Mouse (Mus musculus): ENCODE results near the gene Hivep3. TPM values are rescaled to one million over a fixed set of nuclear protein-coding genes. Genes with fewer than 3 reads are reported as not detected.

The Hivep3 gene
- total RNA-seq, 4 experiments from 2014 or later = 8.1 to 28.5 (median 18.5) TPM

DNA sequence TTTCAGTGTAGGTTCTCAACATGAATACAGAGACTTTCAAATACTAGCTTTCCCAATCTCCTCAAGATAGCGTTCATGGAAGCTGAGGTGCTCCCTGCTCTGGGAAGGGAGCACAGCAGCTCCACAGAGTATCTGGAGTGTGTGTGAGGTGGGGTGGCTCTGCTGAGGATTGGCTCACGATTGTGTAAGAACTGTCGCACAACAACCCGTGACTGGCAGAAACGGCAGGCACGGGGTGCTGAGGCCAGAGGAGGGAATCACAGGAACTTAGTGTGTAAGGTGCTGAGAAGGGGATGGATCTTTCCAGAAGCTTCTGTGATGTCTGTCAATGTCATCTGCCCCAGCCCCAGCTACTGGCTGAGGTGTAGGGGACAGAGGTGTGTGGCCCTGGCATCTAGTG is 328.1 kb downstream of the Hivep3 start:
- DNase-seq = no peak

- DNase-seq = no peak
These were observed 328.6 kb downstream of the Hivep3 start for GRCm38 (mm10) chr4:120062198-120062597.

DNA sequence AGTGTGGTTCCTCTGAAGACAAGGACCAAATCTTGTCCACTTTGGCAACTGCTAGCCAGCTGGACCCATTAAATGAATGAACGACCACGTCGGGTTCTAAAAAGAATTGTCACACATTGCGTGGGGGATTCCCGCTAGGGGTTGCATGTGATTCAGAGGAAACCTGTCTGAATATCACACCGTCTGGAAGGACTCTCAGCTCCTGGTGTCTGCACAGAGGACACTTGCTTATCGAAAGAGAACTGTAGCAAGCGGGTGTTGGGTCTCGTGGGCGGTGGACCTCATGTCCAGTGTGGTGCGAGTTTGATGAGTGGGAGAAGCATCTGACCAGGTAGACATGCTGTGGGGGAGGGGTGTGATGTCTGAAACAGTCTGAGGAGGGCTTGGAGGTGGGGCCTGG is 329.2 kb downstream of the Hivep3 start:
- DNase-seq = no peak

DNA sequence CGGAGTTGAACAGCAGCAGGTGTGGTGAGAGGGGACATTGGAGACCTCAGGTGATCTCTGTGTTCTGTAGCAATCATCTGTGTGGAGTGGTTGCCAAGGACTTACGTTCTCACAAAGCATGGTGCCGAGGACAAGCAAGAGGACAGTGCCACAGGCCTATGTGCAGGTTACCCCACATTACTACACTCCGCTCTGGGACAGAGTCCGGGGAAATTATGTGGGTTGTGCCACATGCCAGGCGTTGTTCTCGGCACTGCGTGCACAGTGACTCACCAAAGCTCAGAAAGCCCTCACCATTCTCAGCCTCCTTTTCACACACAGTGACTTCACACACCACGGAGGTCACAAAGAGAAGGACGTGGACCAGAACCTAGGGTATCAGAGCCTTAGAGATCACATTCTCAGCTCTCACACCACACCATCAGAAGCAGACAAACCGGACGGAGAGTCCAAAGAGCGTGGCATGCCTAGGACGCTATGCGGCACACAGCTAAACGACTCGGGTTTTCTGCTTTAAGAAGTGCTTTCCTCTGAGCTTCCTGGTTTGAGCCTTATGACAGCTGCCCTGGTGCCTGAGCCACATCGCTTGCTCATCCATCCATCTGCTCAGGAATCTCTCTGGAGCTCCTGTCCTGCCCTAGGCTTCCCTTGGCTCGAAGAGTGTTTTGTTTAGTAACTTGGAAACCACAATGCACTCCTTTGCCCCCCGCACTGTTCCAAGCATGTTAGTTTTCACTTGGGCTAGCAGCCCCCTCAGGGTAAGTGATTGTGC is 330.0 kb downstream of the Hivep3 start:
- DNase-seq = no peak

DNA sequence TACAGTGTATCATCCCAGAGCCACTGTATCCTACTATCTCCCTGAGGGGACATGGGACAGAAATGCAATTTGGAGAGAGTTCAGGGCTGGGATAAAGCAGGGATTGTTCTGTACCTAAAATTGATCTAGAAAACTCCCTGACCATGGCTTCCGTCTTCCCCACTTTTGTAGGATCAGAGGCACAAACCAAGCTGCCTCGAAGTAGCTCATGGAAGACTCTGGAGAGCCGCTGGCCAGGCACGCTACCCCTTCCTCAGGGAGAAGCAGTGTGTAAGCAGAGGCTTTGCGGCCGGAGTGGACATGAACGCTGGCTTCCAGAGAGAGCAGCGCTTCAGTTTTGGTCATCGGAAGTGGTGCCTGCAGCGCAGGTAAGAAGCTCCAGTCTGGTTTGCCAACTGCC is 331.1 kb downstream of the Hivep3 start, which contains the start of gene AL607142.1:
Gene AL607142.1, plus strand, starts transcription at position 301 of the 400 bp plus-strand sequence.
- DNase-seq = no peak

DNA sequence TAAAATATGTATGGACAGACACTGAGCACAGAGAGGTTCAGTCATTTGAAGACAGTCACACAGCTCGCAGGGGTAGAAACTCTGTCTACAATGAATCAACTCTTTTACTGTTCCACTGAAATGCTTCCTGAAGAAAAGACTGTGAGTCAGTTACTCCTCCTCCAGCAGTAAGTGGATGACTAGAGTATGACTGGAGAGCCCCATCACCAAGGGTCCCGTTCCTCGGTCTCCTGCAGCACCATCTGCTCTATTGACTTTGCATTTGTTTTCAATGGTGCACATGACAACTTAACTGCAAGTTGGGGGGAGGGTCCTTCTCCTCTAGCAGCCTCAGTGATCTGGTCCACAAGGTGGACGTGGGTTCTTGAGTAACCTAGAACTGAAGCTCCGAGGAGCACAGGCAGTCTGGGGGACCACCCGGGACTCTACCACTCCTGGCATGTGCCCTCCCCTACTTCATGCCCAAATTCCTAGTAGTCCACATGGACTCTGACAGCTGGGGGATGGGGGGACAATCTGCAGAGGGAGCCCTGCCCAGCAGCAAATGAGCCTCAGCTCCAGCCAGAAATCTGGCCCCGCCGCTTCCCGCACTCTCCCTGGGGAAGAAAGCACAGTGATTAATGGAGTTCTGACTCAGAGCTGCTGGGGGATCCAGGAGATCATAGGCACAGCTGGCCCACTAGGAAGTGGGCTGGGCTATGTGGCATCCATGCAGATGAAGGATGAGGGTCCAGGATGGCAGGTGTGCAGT is 333.4 kb downstream of the Hivep3 start:
- DNase-seq = no peak

GRCm38 (mm10) chr4:120067592-120068235 is 334.1 kb downstream of the Hivep3 start:
- DNase-seq = no peak

- DNase-seq = no peak
These were observed 335.4 kb downstream of the Hivep3 start for GRCm38 (mm10) chr4:120068883-120069581.

DNA sequence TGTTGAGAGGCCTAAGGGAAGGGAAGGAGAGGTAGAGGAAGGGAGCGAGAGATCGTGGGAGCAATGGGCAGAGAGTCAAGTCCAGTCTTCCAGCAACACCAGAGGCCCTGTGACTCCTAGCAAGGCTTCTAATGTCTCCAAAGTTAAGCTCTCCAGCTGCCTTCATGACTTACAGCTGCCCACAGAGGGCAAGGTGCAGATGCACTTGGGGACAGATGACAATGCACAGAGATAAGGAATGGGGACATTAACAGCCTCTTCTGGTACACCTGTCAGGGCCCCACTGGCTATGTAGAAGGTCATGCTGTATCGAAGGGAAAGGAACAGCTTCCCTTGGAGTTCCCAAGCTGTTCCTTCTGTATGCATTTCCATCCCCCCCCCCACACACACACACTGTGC is 336.0 kb downstream of the Hivep3 start:
- no peak for DNase-seq

- no peak for DNase-seq
These were observed 337.8 kb downstream of the Hivep3 start for GRCm38 (mm10) chr4:120071411-120071810.

DNA sequence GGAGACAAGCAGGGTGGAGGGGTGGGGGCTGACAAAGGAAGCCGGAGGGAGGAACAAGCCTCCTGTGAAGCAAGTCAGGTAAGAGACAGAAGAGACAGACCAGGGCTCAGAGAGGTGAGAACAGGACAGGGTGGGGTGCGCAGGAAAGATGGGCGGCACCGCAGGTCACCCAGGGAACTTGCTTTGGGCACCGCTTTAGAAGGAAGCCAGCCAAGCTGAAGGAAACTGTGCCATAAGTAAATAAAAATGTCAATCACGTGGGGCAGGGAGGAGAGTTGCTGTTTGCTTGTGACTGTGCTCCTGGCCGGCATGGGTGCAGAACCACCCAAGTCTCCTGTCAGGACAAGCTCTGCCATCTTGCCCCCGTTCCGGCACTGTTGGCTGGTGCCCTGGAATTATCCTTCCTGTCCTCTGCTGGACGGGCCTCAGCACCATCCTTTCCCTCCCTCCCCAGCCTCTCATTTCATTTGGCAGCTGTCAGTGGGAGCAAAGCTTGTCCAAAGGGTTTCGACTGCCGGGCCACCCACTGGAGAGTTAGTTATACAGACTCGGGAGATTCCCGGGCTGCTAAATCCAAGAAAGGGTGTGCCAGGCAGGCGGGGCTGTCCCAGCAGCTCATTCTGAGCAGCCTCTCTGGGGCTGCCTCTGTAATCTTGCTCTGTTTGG is 338.4 kb downstream of the Hivep3 start:
- DNase-seq = no peak

DNA sequence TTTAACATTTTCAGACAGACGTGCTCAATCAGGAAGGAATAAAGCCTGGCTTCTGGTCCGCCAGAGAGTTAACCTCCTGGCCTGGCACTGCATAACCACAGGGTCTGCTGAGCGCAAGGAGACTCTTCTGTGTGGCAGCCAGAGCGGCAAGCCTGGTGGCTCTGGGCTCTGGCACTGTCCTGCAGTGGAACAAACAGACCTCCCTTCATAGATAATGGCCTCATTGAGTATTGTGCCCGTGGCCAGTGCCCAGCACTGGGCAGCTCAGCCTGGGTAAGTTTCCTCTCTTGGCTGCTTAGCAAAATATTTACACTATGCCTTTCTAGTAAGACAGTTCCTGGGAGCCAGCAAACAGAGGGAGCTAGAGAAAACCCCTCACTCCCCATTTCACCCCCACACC is 340.5 kb downstream of the Hivep3 start:
- DNase-seq = no peak

DNA sequence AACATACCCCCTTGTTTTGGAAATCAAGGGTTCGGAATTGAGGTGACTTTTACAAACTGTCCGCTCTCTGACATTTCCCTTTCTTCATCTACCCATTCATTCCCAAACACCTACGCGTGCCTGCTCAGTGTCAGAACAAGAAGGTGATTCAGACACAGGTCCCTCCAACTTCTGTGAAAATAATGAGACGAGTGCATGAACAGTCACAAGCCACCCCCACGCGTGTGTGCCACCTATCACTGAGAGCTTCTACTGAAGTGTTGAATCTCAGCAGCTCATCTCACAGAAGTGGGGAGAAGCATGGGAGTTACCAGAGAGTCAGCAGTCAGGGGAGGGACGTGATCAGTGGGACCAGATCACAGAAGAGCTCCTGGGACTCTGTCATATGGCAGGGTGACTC is 343.7 kb downstream of the Hivep3 start:
- DNase-seq = no peak

GRCm38 (mm10) chr4:120082527-120082926 is 348.9 kb downstream of the Hivep3 start:
- DNase-seq = no peak

DNA sequence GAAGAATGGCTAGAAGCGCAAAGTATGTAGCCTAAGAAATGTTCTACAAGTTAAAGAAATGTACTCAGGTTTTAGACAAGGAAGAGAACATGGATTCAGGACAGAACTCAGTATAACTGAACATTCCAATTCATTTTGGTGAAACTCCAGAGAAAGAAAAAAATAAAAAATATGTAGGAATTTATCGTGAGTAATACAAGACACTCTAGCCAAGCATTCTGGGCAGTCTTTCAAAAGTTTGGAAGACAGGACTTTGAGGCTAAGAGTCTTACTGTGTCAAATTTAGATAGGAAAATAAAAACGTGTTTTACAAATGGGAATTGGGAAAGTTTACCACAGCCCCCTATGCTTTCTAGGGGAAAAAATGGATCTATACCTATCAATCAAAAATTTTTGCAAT is 350.1 kb downstream of the Hivep3 start:
- no peak for DNase-seq

DNA sequence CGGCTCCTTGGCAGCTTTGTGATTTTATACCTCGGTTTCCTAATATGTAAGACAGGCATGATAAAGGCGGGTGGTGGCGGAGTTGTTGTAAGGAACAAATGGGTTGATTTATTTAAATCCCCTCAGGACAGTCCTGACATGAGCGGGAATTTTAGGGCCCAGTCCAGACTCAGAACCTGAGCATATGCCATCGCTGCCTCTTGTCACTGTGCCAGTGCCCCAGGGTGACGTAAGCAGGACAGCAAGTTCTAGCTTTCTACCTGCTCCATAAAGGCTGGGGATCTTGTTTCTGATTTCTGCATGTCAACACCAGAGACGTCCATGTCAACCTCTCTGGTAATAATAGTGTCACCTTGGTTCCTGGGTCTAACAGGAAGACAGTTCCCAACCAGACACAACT is 356.0 kb downstream of the Hivep3 start:
- no peak for DNase-seq

GRCm38 (mm10) chr4:120091997-120092783 is 358.6 kb downstream of the Hivep3 start:
- no peak for DNase-seq

DNA sequence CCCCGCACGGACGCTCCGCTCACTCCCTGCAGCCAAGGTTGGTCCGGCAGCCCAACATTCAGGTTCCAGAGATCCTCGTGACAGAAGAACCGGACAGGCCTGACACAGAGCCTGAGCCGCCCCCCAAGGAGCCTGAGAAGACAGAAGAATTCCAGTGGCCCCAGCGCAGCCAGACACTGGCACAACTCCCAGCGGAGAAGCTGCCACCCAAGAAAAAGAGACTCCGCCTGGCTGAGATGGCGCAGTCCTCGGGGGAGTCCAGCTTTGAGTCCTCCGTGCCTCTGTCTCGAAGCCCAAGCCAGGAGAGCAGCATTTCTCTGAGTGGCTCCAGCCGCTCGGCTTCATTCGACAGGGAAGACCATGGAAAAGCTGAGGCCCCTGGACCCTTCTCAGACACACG is 363.4 kb downstream of the Hivep3 start:
- DNase-seq = no peak

DNA sequence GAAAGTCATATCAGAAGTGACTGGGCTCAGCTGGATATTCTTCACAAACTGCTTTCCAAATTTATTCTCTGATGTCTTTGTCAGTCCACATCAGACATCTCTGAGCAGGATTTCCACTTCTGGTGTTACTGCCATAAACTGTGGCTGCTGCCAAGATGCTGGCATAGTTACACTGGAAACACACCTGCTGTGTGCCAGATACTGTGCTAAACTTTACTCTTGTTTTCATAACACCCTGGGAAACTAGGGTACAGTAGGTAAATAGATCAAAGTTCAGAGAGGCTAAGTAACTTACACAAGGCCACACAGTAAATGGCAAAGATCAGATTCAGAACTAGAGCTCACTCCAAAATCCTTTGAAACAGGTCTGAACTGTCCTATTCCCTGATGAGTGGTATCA is 367.6 kb downstream of the Hivep3 start:
- DNase-seq = no peak

GRCm38 (mm10) chr4:120104599-120104998 is 371.0 kb downstream of the Hivep3 start:
- peak; percentile 28 for DNase-seq

- no peak for DNase-seq
These were observed 372.8 kb downstream of the Hivep3 start for GRCm38 (mm10) chr4:120106362-120106761.

Data from adrenal gland, adult 8-10 months (tissue).